Mouse (Mus musculus) CH12.LX (cell line): ENCODE measurements around the gene Tpst1. TPM values are rescaled to one million over a fixed set of nuclear protein-coding genes. Genes with fewer than 3 reads are reported as not detected.

Source experiments
- DNase-seq: peaks from one replicate; pipeline ENCODE4 v3.0.0-alpha.2; 2013; ENCODE audit errors: extremely low read depth
- H3K27ac ChIP-seq: 2 replicates; pipeline ENCODE4 v1.5.1; 2012; ENCODE audit warnings: low read depth, mild to moderate bottlenecking, control low read depth, moderate library complexity; ENCODE audit not compliant: insufficient read depth
- H3K27me3 ChIP-seq: replicated peaks from 2 replicates; pipeline ENCODE3; 2012; ENCODE audit warnings: inconsistent platforms
- H3K36me3 ChIP-seq, 2 experiments: replicated peaks in 1 of 2; 2 replicates each; pipeline versions ENCODE3 to v1.6.1; 2012; ENCODE audit warnings: inconsistent platforms in 1 of 2, low read length in 1 of 2, mild to moderate bottlenecking in 1 of 2, mixed read lengths in 1 of 2, moderate library complexity in 1 of 2; ENCODE audit not compliant: control insufficient read depth in 1 of 2, insufficient read depth in 1 of 2
- H3K4me1 ChIP-seq, 2 experiments: 2 replicates each; pipeline ENCODE4 v1.6.1; 2012; ENCODE audit warnings: inconsistent platforms in 1 of 2, moderate library complexity in 1 of 2; ENCODE audit not compliant: insufficient read depth in 2 of 2, control insufficient read depth in 1 of 2
- H3K4me2 ChIP-seq: 2 replicates; pipeline ENCODE4 v1.6.1; 2012; ENCODE audit warnings: low read depth, mild to moderate bottlenecking, control low read depth; ENCODE audit not compliant: poor library complexity, insufficient read depth, severe bottlenecking
- H3K4me3 ChIP-seq, 3 experiments: fragments of 150-350 bp in 1 of 3; sonication (generic) in 1 of 3; replicated peaks in 1 of 3; 2 replicates each; pipeline versions ENCODE3 to v1.5.1; 2011 to 2012; ENCODE audit warnings: low read depth in 2 of 3, low read length in 2 of 3, mild to moderate bottlenecking in 2 of 3, moderate library complexity in 2 of 3, control low read depth in 1 of 3, improper control_type of control experiment in 1 of 3, inconsistent platforms in 1 of 3, mixed read lengths in 1 of 3; ENCODE audit not compliant: poor library complexity in 1 of 3
- H3K79me2 ChIP-seq: replicated peaks from 2 replicates; pipeline ENCODE4 v1.6.1; 2012; ENCODE audit warnings: mild to moderate bottlenecking, moderate library complexity; ENCODE audit not compliant: control insufficient read depth, poor library complexity, insufficient read depth, severe bottlenecking; ENCODE audit errors: extremely low read depth
- H3K9ac ChIP-seq: 2 replicates; pipeline ENCODE4 v1.6.1; 2012; ENCODE audit warnings: low read depth, mild to moderate bottlenecking, control low read depth, moderate library complexity; ENCODE audit not compliant: insufficient read depth
- H3K9me3 ChIP-seq: replicated peaks from 2 replicates; pipeline ENCODE3; 2012; ENCODE audit warnings: low read length, inconsistent platforms, mixed read lengths
- BHLHE40 ChIP-seq: IDR thresholded peaks from 2 replicates; pipeline ENCODE4 v1.6.1; 2011; ENCODE audit warnings: mild to moderate bottlenecking, low read depth, low read length, improper control_type of control experiment
- E2F4 ChIP-seq: IDR thresholded peaks from 2 replicates; pipeline ENCODE4 v1.6.1; 2011; ENCODE audit warnings: low read depth, low read length, improper control_type of control experiment; ENCODE audit not compliant: insufficient replicate concordance
- ELF1 ChIP-seq: IDR thresholded peaks from 2 replicates; pipeline ENCODE4 v1.6.1; 2014; ENCODE audit warnings: low read depth, mild to moderate bottlenecking, inconsistent platforms, low read length, improper control_type of control experiment
- EP300 ChIP-seq: IDR thresholded peaks from 2 replicates; pipeline ENCODE4 v1.6.1; 2011; ENCODE audit warnings: low read length, improper control_type of control experiment
- ETS1 ChIP-seq: conservative IDR thresholded peaks from 2 replicates; pipeline ENCODE4 v1.6.1; 2012; ENCODE audit warnings: low read depth, mild to moderate bottlenecking, inconsistent platforms, low read length, improper control_type of control experiment, moderate library complexity
- GABPA ChIP-seq: IDR thresholded peaks from 2 replicates; pipeline ENCODE4 v1.6.1; 2012; ENCODE audit warnings: low read depth, low read length, improper control_type of control experiment, inconsistent platforms; ENCODE audit not compliant: insufficient replicate concordance
- IRF4 ChIP-seq: IDR thresholded peaks from 2 replicates; pipeline ENCODE4 v1.6.1; 2014; ENCODE audit warnings: low read depth, mild to moderate bottlenecking, inconsistent platforms, low read length, improper control_type of control experiment
- JUN ChIP-seq: IDR thresholded peaks from 2 replicates; pipeline ENCODE4 v1.6.1; 2011; ENCODE audit warnings: low read depth, mild to moderate bottlenecking, low read length, improper control_type of control experiment, moderate library complexity; ENCODE audit not compliant: insufficient read depth
- JUND ChIP-seq: conservative IDR thresholded peaks from 2 replicates; pipeline ENCODE4 v1.6.1; 2011; ENCODE audit warnings: low read depth, low read length, improper control_type of control experiment
- KAT2A ChIP-seq: IDR thresholded peaks from 2 replicates; pipeline ENCODE4 v1.6.1; 2012; ENCODE audit warnings: low read length, improper control_type of control experiment, inconsistent platforms; ENCODE audit not compliant: insufficient replicate concordance
- MAFK ChIP-seq: IDR thresholded peaks from 2 replicates; pipeline ENCODE4 v1.6.1; 2011; ENCODE audit warnings: low read length, improper control_type of control experiment; ENCODE audit not compliant: insufficient replicate concordance
- MAZ ChIP-seq: IDR thresholded peaks from 2 replicates; pipeline ENCODE4 v1.6.1; 2012; ENCODE audit warnings: low read depth, mild to moderate bottlenecking, inconsistent platforms, low read length, improper control_type of control experiment, moderate library complexity
- MEF2A ChIP-seq: IDR thresholded peaks from 2 replicates; pipeline ENCODE4 v1.6.1; 2014; ENCODE audit warnings: low read depth, mild to moderate bottlenecking, inconsistent platforms, low read length, improper control_type of control experiment, borderline replicate concordance
- MXI1 ChIP-seq: IDR thresholded peaks from 2 replicates; pipeline ENCODE4 v1.6.1; 2011; ENCODE audit warnings: mild to moderate bottlenecking, low read depth, low read length, improper control_type of control experiment
- NELFE ChIP-seq: IDR thresholded peaks from 2 replicates; pipeline ENCODE4 v1.6.1; 2011; ENCODE audit warnings: low read depth, low read length, improper control_type of control experiment
- NRF1 ChIP-seq: IDR thresholded peaks from 2 replicates; pipeline ENCODE4 v1.6.1; 2014; ENCODE audit warnings: low read depth, mild to moderate bottlenecking, inconsistent platforms, low read length, improper control_type of control experiment, moderate library complexity
- PAX5 ChIP-seq: IDR thresholded peaks from 2 replicates; pipeline ENCODE4 v1.6.1; 2012; ENCODE audit warnings: low read length, inconsistent platforms, mixed read lengths
- POLR2AphosphoS2 ChIP-seq: IDR thresholded peaks from 2 replicates; pipeline ENCODE4 v1.6.1; 2011; ENCODE audit warnings: low read depth, low read length, improper control_type of control experiment
- RAD21 ChIP-seq: IDR thresholded peaks from 2 replicates; pipeline ENCODE4 v1.6.1; 2011; ENCODE audit warnings: low read depth, mild to moderate bottlenecking, low read length, improper control_type of control experiment, moderate library complexity
- RCOR1 ChIP-seq: conservative IDR thresholded peaks from 2 replicates; pipeline ENCODE4 v1.6.1; 2012; ENCODE audit warnings: low read depth, mild to moderate bottlenecking, inconsistent platforms, low read length, improper control_type of control experiment
- SIN3A ChIP-seq: IDR thresholded peaks from 2 replicates; pipeline ENCODE4 v1.6.1; 2012; ENCODE audit warnings: low read length, improper control_type of control experiment, inconsistent platforms
- TBP ChIP-seq: conservative IDR thresholded peaks from 2 replicates; pipeline ENCODE4 v1.6.1; 2011; ENCODE audit warnings: low read depth, low read length, improper control_type of control experiment
- TCF12 ChIP-seq: IDR thresholded peaks from 2 replicates; pipeline ENCODE4 v1.6.1; 2014; ENCODE audit warnings: low read depth, mild to moderate bottlenecking, inconsistent platforms, low read length, improper control_type of control experiment
- USF1 ChIP-seq: IDR thresholded peaks from 2 replicates; pipeline ENCODE4 v1.6.1; 2014; ENCODE audit warnings: low read depth, mild to moderate bottlenecking, inconsistent platforms, low read length, improper control_type of control experiment
- USF2 ChIP-seq: conservative IDR thresholded peaks from 2 replicates; pipeline ENCODE4 v1.6.1; 2011; ENCODE audit warnings: low read depth, low read length, improper control_type of control experiment
- ZC3H11A ChIP-seq: IDR thresholded peaks from 2 replicates; pipeline ENCODE4 v1.6.1; 2012; ENCODE audit warnings: low read depth, mild to moderate bottlenecking, inconsistent platforms, low read length, improper control_type of control experiment
- ZKSCAN1 ChIP-seq: IDR thresholded peaks from 2 replicates; pipeline ENCODE4 v1.6.1; 2012; ENCODE audit warnings: low read depth, inconsistent platforms, low read length, improper control_type of control experiment, borderline replicate concordance
- ZMIZ1 ChIP-seq: IDR thresholded peaks from 2 replicates; pipeline ENCODE4 v1.6.1; 2012; ENCODE audit warnings: low read depth, mild to moderate bottlenecking, inconsistent platforms, low read length, improper control_type of control experiment
- ZNF384 ChIP-seq: IDR thresholded peaks from 2 replicates; pipeline ENCODE4 v1.6.1; 2012; ENCODE audit warnings: low read depth, low read length, improper control_type of control experiment, inconsistent platforms
- dilution Hi-C: fragments of 300-500 bp; cut with MboI; formaldehyde crosslinking; loops from 2 replicates; pipeline ENCODE4 v1.14.3; 2020; ENCODE audit warnings: low sequenced_read_pairs; ENCODE audit not compliant: extremely low pct_unique_long_range_greater_than_20kb, extremely low pct_ligation_motif_present
- in situ Hi-C: fragments of 300-500 bp; cut with MboI; formaldehyde crosslinking; loops from 3 replicates; pipeline ENCODE4 v1.14.3; 2019; ENCODE audit warnings: low sequenced_read_pairs, low pct_ligation_motif_present, low pct_unique_long_range_greater_than_20kb, mixed read lengths
- polyA plus RNA-seq: library from polyadenylated mRNA; unstranded; fragments of >175 nt; gene quantifications from 2 replicates; pipeline ENCODE4 v1.2.1, GENCODE M21; 2012; ENCODE audit warnings: low read depth; ENCODE audit not compliant: insufficient read length
- total RNA-seq, 2 experiments: library from RNA; depleted of rRNA; stranded (reverse); fragments of 300-350 nt in 1 of 2; fragments of >200 nt in 1 of 2; gene quantifications; 2 replicates each; pipeline ENCODE4 v1.2.3; 2012 to 2014

Tpst1 gene
- total and polyA plus RNA-seq, 3 experiments: 36.8 to 52.5 (median 43.2) TPM

GRCm38 (mm10) chr5:130096754-130097153, 23.6 kb downstream of the Tpst1 start:
- in situ Hi-C loops: no loop called here
- Histone ChIP-seq H3K27me3 (no peaks in the 10 kb centered on the region), H3K4me3 (no peak overlapping the region), H3K9ac (no peak overlapping the region), H3K27ac (no peak overlapping the region), H3K36me3 (peaks cover 8 to 76% of the 10 kb centered on the region in 2 experiments), H3K79me2 (peaks cover 25% of the 10 kb centered on the region), H3K4me2 (no peak overlapping the region), H3K4me1 (peaks cover 4 to 34% of the 10 kb centered on the region in 2 experiments), H3K9me3 (peaks cover 3% of the 10 kb centered on the region)
- DNase-seq: no peak
- TF ChIP-seq TBP (no peak), ELF1 (no peak), SIN3A (no peak), ZKSCAN1 (no peak), BHLHE40 (no peak), ETS1 (no peak), MAFK (no peak), USF1 (no peak), GABPA (no peak), USF2 (no peak), RAD21 (no peak), ZNF384 (no peak), MAZ (no peak), POLR2AphosphoS2 (no peak), EP300 (no peak), PAX5 (no peak), TCF12 (no peak), JUN (no peak), NRF1 (no peak)
- dilution Hi-C loops: no loop called here

- in situ Hi-C loops (no loop called here), dilution Hi-C loops (no loop called here)
- Histone ChIP-seq H3K27me3 (no peaks in the 10 kb centered on the region), H3K79me2 (peaks cover 19% of the 10 kb centered on the region), H3K9me3 (peaks cover 3% of the 10 kb centered on the region), H3K36me3 (peaks cover 17 to 76% of the 10 kb centered on the region in 2 experiments), H3K9ac (no peak overlapping the region), H3K27ac (no peak overlapping the region), H3K4me2 (no peak overlapping the region), H3K4me1 (peaks cover 4 to 34% of the 10 kb centered on the region in 2 experiments), H3K4me3 (no peak overlapping the region)
- TF ChIP-seq USF2 (no peak), RAD21 (no peak), JUND (no peak), MXI1 (no peak), MEF2A (no peak), KAT2A (no peak), IRF4 (no peak), ZMIZ1 (no peak), MAZ (no peak), ZC3H11A (no peak), GABPA (no peak), E2F4 (no peak), RCOR1 (no peak), PAX5 (no peak), BHLHE40 (no peak), NELFE (no peak)
- no peak for DNase-seq
These were observed 24.7 kb downstream of the Tpst1 start for GRCm38 (mm10) chr5:130097837-130098236.
